Mouse (Mus musculus) small intestine, adult 2 months (tissue): Measurements from ENCODE around the gene Nhlh2.

Experiments
- CTCF ChIP-seq: fragments of 200-500 bp; IDR thresholded peaks from 2 replicates; pipeline ENCODE4 v1.5.1; 2012; ENCODE audit warnings: low read depth, mild to moderate bottlenecking, control low read depth, inconsistent platforms, low read length, moderate library complexity, mixed read lengths; ENCODE audit not compliant: insufficient replicate concordance, insufficient read length; ENCODE audit errors: extremely low read depth
- POLR2A ChIP-seq: fragments of 200-500 bp; IDR thresholded peaks from 2 replicates; pipeline ENCODE4 v1.6.1; 2012; ENCODE audit warnings: low read depth, mild to moderate bottlenecking, control low read depth, inconsistent platforms, low read length, moderate library complexity

- TF ChIP-seq POLR2A (no peak), CTCF (no peak)
Observed at GRCm38 (mm10) chr3:102022721-102023120, 12.8 kb downstream of the Nhlh2 start.
